Mouse (Mus musculus): Measurements from ENCODE around the gene Nabp2.

GRCm38 (mm10) chr10:128412558-128412957, 1.3 kb upstream of the Nabp2 start:
- TF ChIP-seq POLR2A (IDR thresholded peaks at IDR 0.05; ENCODE audit: insufficient read depth, low read length) (no peak), CTCF (IDR thresholded peaks at IDR 0.05; ENCODE audit: low read depth, low read length) (no peak)
